Mouse (Mus musculus) G1E (cell line): Measurements from ENCODE around the gene Emc8.

Source experiments
- CTCF ChIP-seq: IDR thresholded peaks from 2 replicates; pipeline ENCODE4 v1.5.1; 2012; ENCODE audit warnings: low read depth, low read length, inconsistent platforms, mixed read lengths
- GATA1 ChIP-seq: IDR thresholded peaks from 2 replicates; pipeline ENCODE4 v1.6.1; 2012; ENCODE audit warnings: borderline replicate concordance, low read length, inconsistent platforms, mixed read lengths

DNA sequence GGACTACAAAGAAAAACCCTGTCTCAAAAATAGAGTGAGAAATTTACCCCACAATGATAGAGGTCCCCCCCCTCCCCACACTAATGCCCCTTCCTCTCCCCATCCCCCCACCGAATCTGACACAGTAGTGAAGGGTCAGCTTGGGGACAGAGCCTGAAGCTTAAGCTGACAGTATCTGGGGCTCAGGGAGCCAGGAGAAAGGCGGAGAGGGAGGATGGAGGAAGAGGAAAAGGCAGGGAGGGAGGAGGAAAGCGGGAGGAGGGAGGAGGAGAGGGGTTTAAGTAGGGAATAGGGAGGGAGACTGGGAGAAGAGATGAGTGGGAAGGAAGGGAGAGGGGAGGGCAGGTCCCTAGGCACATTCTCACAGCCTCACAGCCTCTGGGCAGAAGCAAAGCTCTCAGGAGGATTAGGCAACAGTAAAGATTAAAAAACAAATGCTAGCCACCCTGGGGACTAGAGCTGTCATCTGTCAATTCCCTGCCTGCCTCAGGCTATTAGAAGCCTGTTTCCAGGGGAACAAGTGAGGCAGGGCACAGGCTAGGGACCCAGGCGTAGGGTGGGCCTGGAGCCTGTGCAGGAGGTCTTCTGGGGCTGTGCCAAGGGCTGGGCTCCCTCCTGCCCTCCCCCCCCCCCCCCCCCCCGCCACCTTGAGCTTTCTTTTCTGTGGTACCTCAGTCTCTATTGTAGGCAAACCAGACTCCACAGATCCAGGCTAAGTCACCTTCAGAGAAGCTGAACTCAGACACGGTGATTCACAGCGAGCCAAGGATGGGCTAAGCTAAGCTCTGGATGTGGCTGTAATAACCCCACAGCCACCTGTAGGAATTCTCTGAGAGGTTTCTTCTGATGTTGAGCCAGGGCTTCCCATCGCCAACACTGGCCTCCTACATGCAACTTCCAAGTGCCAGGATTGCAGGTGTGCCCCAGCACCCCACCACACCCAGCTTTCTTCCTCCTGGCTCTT lies 51.4 kb downstream of the Emc8 start:
- no peak for TF ChIP-seq CTCF
- no peak for TF ChIP-seq GATA1
